Mouse (Mus musculus): ENCODE results near the gene Pid1. TPM values are rescaled to one million over a fixed set of nuclear protein-coding genes. Genes with fewer than 3 reads are reported as not detected.
A peak's percentile ranks its signal among the peaks of the same experiment; 100 is the strongest.
"Not testable (repeated sequence)": the region's sequence is repeated elsewhere in the genome, so short reads cannot be mapped to it uniquely, and the experiment has no call there.

Gene Pid1
- polyA plus RNA-seq, 1 experiment from 2014 or later: 38.9 TPM

GRCm38 (mm10) chr1:84211507-84211906, 152.5 kb downstream of the Pid1 start:
- H3K36me3 ChIP-seq: no peaks in the 10 kb centered on the region
- WGBS: 39% methylated on average over 9 of the region's 9 CpGs
- no peaks in the 10 kb centered on the region for H3K4me1 ChIP-seq
- no peak overlapping the region for H3K27ac ChIP-seq
- no peak overlapping the region for H3K9ac ChIP-seq
- H3K9me3 ChIP-seq: no peaks in the 10 kb centered on the region
- H3K4me2 ChIP-seq (replicated peaks): no peak overlapping the region
- no peak for ATAC-seq (ENCODE audit: insufficient number of reproducible peaks, insufficient read depth, low FRiP score, low TSS enrichment)
- H3K4me3 ChIP-seq: no peak overlapping the region
- H3K27me3 ChIP-seq: no peaks in the 10 kb centered on the region

- not testable (repeated sequence) for ATAC-seq (ENCODE audit: insufficient number of reproducible peaks, insufficient read depth, low FRiP score, low TSS enrichment); H3K9ac ChIP-seq; H3K27me3 ChIP-seq; H3K4me3 ChIP-seq; H3K4me1 ChIP-seq; H3K36me3 ChIP-seq; H3K27ac ChIP-seq; H3K9me3 ChIP-seq; H3K4me2 ChIP-seq (replicated peaks)
- WGBS: 92% methylated on average over 3 of the region's 3 CpGs
These were observed 158.2 kb downstream of the Pid1 start for GRCm38 (mm10) chr1:84205746-84206145.

GRCm38 (mm10) chr1:84203494-84203893, 160.5 kb downstream of the Pid1 start:
- WGBS: 83% methylated on average over 4 of the region's 4 CpGs
- Histone ChIP-seq H3K27ac (no peak overlapping the region), H3K4me3 (no peak overlapping the region), H3K4me2 (replicated peaks) (no peak overlapping the region), H3K36me3 (no peaks in the 10 kb centered on the region), H3K4me1 (no peaks in the 10 kb centered on the region), H3K9me3 (no peaks in the 10 kb centered on the region), H3K27me3 (no peaks in the 10 kb centered on the region), H3K9ac (no peak overlapping the region)
- ATAC-seq (ENCODE audit: insufficient number of reproducible peaks, insufficient read depth, low FRiP score, low TSS enrichment): no peak

GRCm38 (mm10) chr1:84199890-84200289, 164.1 kb downstream of the Pid1 start:
- Histone ChIP-seq H3K27me3 (no peaks in the 10 kb centered on the region), H3K4me1 (no peaks in the 10 kb centered on the region), H3K9me3 (no peaks in the 10 kb centered on the region), H3K4me3 (no peak overlapping the region), H3K9ac (no peak overlapping the region), H3K27ac (no peak overlapping the region), H3K4me2 (replicated peaks) (no peak overlapping the region), H3K36me3 (no peaks in the 10 kb centered on the region)
- 38% methylated on average over 2 of the region's 2 CpGs for WGBS
- no peak for ATAC-seq (ENCODE audit: insufficient number of reproducible peaks, insufficient read depth, low FRiP score, low TSS enrichment)

- Histone ChIP-seq H3K27ac (no peak overlapping the region), H3K4me3 (no peak overlapping the region), H3K9ac (no peak overlapping the region), H3K36me3 (no peaks in the 10 kb centered on the region), H3K9me3 (no peaks in the 10 kb centered on the region), H3K27me3 (no peaks in the 10 kb centered on the region), H3K4me1 (no peaks in the 10 kb centered on the region), H3K4me2 (replicated peaks) (no peak overlapping the region)
- ATAC-seq (ENCODE audit: insufficient number of reproducible peaks, insufficient read depth, low FRiP score, low TSS enrichment): no peak; the same call in 1 of the 2 replicates
- WGBS: 86% methylated on average over 2 of the region's 2 CpGs
These were observed 165.1 kb downstream of the Pid1 start for GRCm38 (mm10) chr1:84198887-84199286.

- Histone ChIP-seq H3K4me2 (replicated peaks) (no peak overlapping the region), H3K4me3 (no peak overlapping the region), H3K27me3 (no peaks in the 10 kb centered on the region), H3K9ac (no peak overlapping the region), H3K36me3 (no peaks in the 10 kb centered on the region), H3K27ac (no peak overlapping the region), H3K4me1 (no peaks in the 10 kb centered on the region), H3K9me3 (no peaks in the 10 kb centered on the region)
- no peak for ATAC-seq (ENCODE audit: insufficient number of reproducible peaks, insufficient read depth, low FRiP score, low TSS enrichment)
These were observed 171.8 kb downstream of the Pid1 start for GRCm38 (mm10) chr1:84192167-84192566.

GRCm38 (mm10) chr1:84189446-84189845, 174.5 kb downstream of the Pid1 start:
- Histone ChIP-seq H3K27ac (no peak overlapping the region), H3K4me1 (0 out of 2 replicates have a peak, but pooled peaks cover 3% of the 10 kb centered on the region), H3K9me3 (no peaks in the 10 kb centered on the region), H3K27me3 (no peaks in the 10 kb centered on the region), H3K36me3 (no peaks in the 10 kb centered on the region), H3K4me3 (no peak overlapping the region), H3K4me2 (replicated peaks) (no peak overlapping the region), H3K9ac (no peak overlapping the region)
- 84% methylated on average over 5 of the region's 5 CpGs for WGBS
- no peak for ATAC-seq (ENCODE audit: insufficient number of reproducible peaks, insufficient read depth, low FRiP score, low TSS enrichment)

- 17% methylated on average over 4 of the region's 4 CpGs for WGBS
- H3K36me3 ChIP-seq: no peaks in the 10 kb centered on the region
These were observed 177.1 kb downstream of the Pid1 start for GRCm38 (mm10) chr1:84186756-84187437.

GRCm38 (mm10) chr1:84177696-84178095, 186.3 kb downstream of the Pid1 start:
- 60% methylated on average over 1 of the region's 1 CpGs for WGBS

More at GRCm38 (mm10) chr1:84186756-84187437, 177.1 kb downstream of the Pid1 start:
- Histone ChIP-seq H3K4me1 (0 out of 2 replicates have a peak, but pooled peaks cover 3% of the 10 kb centered on the region), H3K27me3 (no peaks in the 10 kb centered on the region), H3K4me2 (replicated peaks) (no peak overlapping the region), H3K4me3 (no peak overlapping the region), H3K9me3 (no peaks in the 10 kb centered on the region), H3K9ac (no peak overlapping the region), H3K27ac (no peak overlapping the region)
- 0 out of 2 replicates have a peak, but pooled peaks have one; percentile 6 for ATAC-seq (ENCODE audit: insufficient number of reproducible peaks, insufficient read depth, low FRiP score, low TSS enrichment)

GRCm38 (mm10) chr1:84177033-84177432, 186.9 kb downstream of the Pid1 start:
- ATAC-seq (ENCODE audit: insufficient number of reproducible peaks, insufficient read depth, low FRiP score, low TSS enrichment): no peak
- 0 out of 2 replicates have a peak, but pooled peaks cover 4% of the 10 kb centered on the region for H3K4me1 ChIP-seq

More at GRCm38 (mm10) chr1:84177696-84178095, 186.3 kb downstream of the Pid1 start:
- no peak overlapping the region for H3K9ac ChIP-seq
- H3K4me3 ChIP-seq: no peak overlapping the region
- 0 out of 2 replicates have a peak, but pooled peaks cover 4% of the 10 kb centered on the region for H3K4me1 ChIP-seq
- no peaks in the 10 kb centered on the region for H3K36me3 ChIP-seq
- no peaks in the 10 kb centered on the region for H3K27me3 ChIP-seq
- no peaks in the 10 kb centered on the region for H3K9me3 ChIP-seq
- H3K27ac ChIP-seq: no peak overlapping the region
- no peak overlapping the region for H3K4me2 ChIP-seq (replicated peaks)
- no peak for ATAC-seq (ENCODE audit: insufficient number of reproducible peaks, insufficient read depth, low FRiP score, low TSS enrichment)

GRCm38 (mm10) chr1:84172941-84173340, 191.0 kb downstream of the Pid1 start:
- no peak overlapping the region for H3K4me3 ChIP-seq
- H3K9ac ChIP-seq: no peak overlapping the region
- no peaks in the 10 kb centered on the region for H3K9me3 ChIP-seq
- peaks cover 6% of the 10 kb centered on the region; the same call in 1 of the 2 replicates for H3K4me1 ChIP-seq
- H3K36me3 ChIP-seq: no peaks in the 10 kb centered on the region
- no peak for ATAC-seq (ENCODE audit: insufficient number of reproducible peaks, insufficient read depth, low FRiP score, low TSS enrichment)
- no peak overlapping the region for H3K4me2 ChIP-seq (replicated peaks)
- H3K27me3 ChIP-seq: no peaks in the 10 kb centered on the region
- WGBS: 67% methylated on average over 6 of the region's 6 CpGs
- H3K27ac ChIP-seq: no peak overlapping the region

More at GRCm38 (mm10) chr1:84177033-84177432, 186.9 kb downstream of the Pid1 start:
- no peak overlapping the region for H3K27ac ChIP-seq
- WGBS: 10% methylated on average over 2 of the region's 2 CpGs
- no peaks in the 10 kb centered on the region for H3K9me3 ChIP-seq
- no peak overlapping the region for H3K9ac ChIP-seq
- H3K4me2 ChIP-seq (replicated peaks): no peak overlapping the region
- no peak overlapping the region for H3K4me3 ChIP-seq
- H3K36me3 ChIP-seq: no peaks in the 10 kb centered on the region
- no peaks in the 10 kb centered on the region for H3K27me3 ChIP-seq

- WGBS: 81% methylated on average over 3 of the region's 3 CpGs
- Histone ChIP-seq H3K4me3 (no peak overlapping the region), H3K36me3 (no peaks in the 10 kb centered on the region), H3K27ac (no peak overlapping the region), H3K9me3 (0 out of 2 replicates have a peak, but pooled peaks cover 3% of the 10 kb centered on the region), H3K4me2 (replicated peaks) (no peak overlapping the region), H3K27me3 (no peaks in the 10 kb centered on the region), H3K9ac (no peak overlapping the region), H3K4me1 (no peaks in the 10 kb centered on the region; the same call in 1 of the 2 replicates)
- ATAC-seq (ENCODE audit: insufficient number of reproducible peaks, insufficient read depth, low FRiP score, low TSS enrichment): no peak
These were observed 206.2 kb downstream of the Pid1 start for GRCm38 (mm10) chr1:84157790-84158189.
